Mouse (Mus musculus) lung, adult 10 weeks (tissue): ENCODE results near the gene Gtf2h4. TPM values are rescaled to one million over a fixed set of nuclear protein-coding genes. Genes with fewer than 3 reads are reported as not detected.

Source experiments
- polyA plus RNA-seq: library from polyadenylated mRNA; stranded (reverse); fragments of 350-450 nt; fragmentation: Illumina TruSeq; extraction: RNeasy Lipid Tissue Mini Kit (QIAGEN cat#74804); gene quantifications from one replicate; pipeline ENCODE4 v1.2.3, GENCODE M21; 2014; ENCODE audit warnings: low read depth, low replicate concordance; ENCODE audit not compliant: insufficient read depth

Gtf2h4 gene
- polyA plus RNA-seq: 16.5 TPM

DNA sequence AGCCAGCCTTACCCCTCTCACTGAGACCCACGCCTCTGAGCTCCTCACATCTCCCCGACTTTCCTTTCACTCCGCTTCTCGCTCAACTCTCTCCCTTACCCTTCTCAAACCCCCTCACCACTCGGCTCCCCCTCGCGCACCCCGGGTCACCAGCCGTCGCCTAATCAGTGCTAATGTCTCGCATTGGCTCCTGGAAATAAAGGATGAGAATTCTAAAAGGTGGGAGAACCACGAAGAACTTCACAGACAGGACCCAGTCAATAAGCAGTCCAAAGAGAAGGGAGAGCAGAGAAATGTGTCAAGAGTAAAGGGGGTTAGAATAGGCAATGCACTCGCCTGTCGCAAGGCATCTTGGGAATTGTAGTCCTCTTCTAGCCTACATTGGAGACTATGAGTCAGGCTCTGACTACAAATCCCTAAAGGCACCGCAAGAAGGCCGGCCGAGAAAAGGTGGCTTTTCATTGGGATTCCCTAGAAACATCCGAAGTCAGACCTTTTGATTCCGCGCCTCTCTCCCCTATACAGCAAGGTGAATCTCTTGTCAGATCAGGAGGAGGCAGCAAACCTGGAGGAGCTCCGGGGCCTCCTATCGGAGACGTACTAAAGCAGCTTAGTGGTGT is at the start of gene Gtf2h4:
Gene Gtf2h4 (minus strand): TSS at position 324 of the 620 bp plus-strand sequence.

GRCm38 (mm10) chr17:35704621-35705464 is 31.3 kb upstream of the Gtf2h4 start, which contains the start of gene Ddr1:
Ddr1 (minus strand) TSS chr17:35704621.

DNA sequence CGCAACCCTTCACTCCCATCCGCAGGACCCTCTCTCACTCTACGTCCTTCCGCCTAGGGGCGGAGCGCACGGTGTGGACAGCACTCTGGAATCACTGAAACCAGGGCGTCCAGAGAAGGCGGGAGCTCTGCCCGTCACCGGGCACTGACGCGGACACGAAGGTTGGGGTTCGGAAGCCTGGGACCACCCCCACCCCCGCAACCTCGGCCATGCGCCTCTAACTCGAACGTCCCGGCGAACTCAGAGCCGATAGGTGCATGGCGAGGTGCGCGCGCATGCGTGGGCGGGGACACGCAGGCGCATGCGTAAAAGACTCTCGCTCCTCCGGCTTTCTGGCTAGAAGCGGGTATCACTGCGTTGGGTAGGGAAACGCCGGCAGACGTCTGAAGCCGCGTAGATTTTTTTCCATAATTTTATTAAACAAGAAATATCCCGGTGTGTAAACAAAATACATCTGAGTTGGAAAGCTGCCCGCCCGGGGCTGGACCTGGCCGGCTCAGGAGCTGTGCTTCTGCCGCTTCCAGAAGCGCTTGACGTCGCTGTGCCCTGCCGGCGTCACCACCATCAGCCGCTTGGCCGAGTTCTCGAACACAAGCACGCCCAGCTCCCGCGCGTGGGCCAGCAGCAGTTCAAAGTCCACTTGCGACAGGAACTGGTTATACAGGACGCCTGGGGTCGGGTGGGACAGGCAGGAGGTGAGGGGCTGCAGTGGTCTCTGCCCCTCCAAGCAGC is 6.0 kb downstream of the Gtf2h4 start, which contains the start of gene Vars2:
Gene Vars2 (minus strand): TSS at position 259 of the 732 bp plus-strand sequence.

DNA sequence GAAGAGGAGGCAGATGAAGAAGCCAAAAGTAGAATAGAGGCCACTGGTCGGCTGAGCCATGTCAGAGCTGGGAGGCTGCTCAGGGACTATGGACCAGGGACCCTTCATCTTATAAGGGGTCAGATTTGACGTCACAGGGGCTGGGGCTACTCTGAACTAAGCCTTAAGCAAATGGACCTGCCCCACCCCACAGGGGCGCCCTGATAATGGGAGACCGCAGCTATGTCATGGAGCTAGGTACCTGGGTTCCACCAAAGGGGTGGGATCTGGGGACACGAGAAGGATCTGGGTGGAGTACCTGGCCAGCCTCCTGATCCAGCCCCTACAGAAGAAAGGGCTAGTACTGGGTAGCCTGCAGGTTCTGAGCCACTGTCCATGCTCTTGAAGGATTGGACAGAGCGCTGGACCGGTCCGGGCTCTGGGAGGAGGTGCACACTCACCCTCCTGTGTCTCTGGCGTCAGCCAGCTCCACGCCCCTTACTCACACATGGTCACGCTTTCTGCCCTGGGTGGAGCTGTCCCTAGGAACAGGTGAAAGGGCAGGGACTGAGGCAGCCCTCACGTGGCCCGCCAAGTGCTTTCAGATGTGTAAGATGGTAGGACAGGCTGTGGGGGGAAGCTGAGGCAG is 29.8 kb downstream of the Gtf2h4 start, which contains the start of gene Mucl3:
Gene Mucl3 (minus strand): TSS at position 87 of the 628 bp plus-strand sequence.

GRCm38 (mm10) chr17:35626537-35626936 is 47.0 kb downstream of the Gtf2h4 start, which contains the start of gene Gm9573:
Gm9573 (minus strand) TSS chr17:35626637.

Other genes with a start within 250 kb of the Gtf2h4 start
- 56.1 TPM for gene H2-Q6, start 248.9 kb downstream of the Gtf2h4 start, polyA plus RNA-seq
- gene H2-Q7, start 234.6 kb downstream of the Gtf2h4 start, polyA plus RNA-seq: 95.6 TPM
- gene H2-Q10, start 203.7 kb downstream of the Gtf2h4 start, polyA plus RNA-seq: 7.1 TPM
- gene Pou5f1, start 167.7 kb downstream of the Gtf2h4 start, polyA plus RNA-seq: not detected
- gene Tcf19, start 156.9 kb downstream of the Gtf2h4 start, polyA plus RNA-seq: 4.4 TPM
- 4.7 TPM for gene Cchcr1, start 156.6 kb downstream of the Gtf2h4 start, polyA plus RNA-seq
- gene Psors1c2, start 140.5 kb downstream of the Gtf2h4 start, polyA plus RNA-seq: not detected
- 0.30 TPM for gene Cdsn, start 121.6 kb downstream of the Gtf2h4 start, polyA plus RNA-seq
- not detected for gene 2300002M23Rik, start 106.3 kb downstream of the Gtf2h4 start, polyA plus RNA-seq
- gene Sfta2, start 72.2 kb downstream of the Gtf2h4 start, polyA plus RNA-seq: 250 TPM
- not detected for gene Gm9573, start 47.1 kb downstream of the Gtf2h4 start, polyA plus RNA-seq
- 0.20 TPM for gene Mucl3, start 30.0 kb downstream of the Gtf2h4 start, polyA plus RNA-seq
- 8.7 TPM for gene Vars2, start 6.1 kb downstream of the Gtf2h4 start, polyA plus RNA-seq
- 18.8 TPM for gene Ddr1, start 30.9 kb upstream of the Gtf2h4 start, polyA plus RNA-seq
- gene Ier3, start 147.9 kb upstream of the Gtf2h4 start, polyA plus RNA-seq: 135 TPM
- 81.2 TPM for gene Flot1, start 149.5 kb upstream of the Gtf2h4 start, polyA plus RNA-seq
- gene Tubb5, start 164.6 kb upstream of the Gtf2h4 start, polyA plus RNA-seq: 117 TPM
- 4.5 TPM for gene Mdc1, start 167.8 kb upstream of the Gtf2h4 start, polyA plus RNA-seq
- gene Nrm, start 187.6 kb upstream of the Gtf2h4 start, polyA plus RNA-seq: 8.9 TPM
- gene Ppp1r18, start 191.9 kb upstream of the Gtf2h4 start, polyA plus RNA-seq: 36.0 TPM
- gene Dhx16, start 206.1 kb upstream of the Gtf2h4 start, polyA plus RNA-seq: 44.7 TPM
- gene 2310061I04Rik, start 223.7 kb upstream of the Gtf2h4 start, polyA plus RNA-seq: 22.0 TPM
- gene Atat1, start 236.3 kb upstream of the Gtf2h4 start, polyA plus RNA-seq: 10.0 TPM
- 31.5 TPM for gene Mrps18b, start 242.7 kb upstream of the Gtf2h4 start, polyA plus RNA-seq
- gene Ppp1r10, start 242.7 kb upstream of the Gtf2h4 start, polyA plus RNA-seq: 14.3 TPM